Mouse (Mus musculus): ENCODE data around the gene Tsen34.
"Not testable (repeated sequence)": the region's sequence is repeated elsewhere in the genome, so short reads cannot be mapped to it uniquely, and the experiment has no call there.

Gene Tsen34

DNA sequence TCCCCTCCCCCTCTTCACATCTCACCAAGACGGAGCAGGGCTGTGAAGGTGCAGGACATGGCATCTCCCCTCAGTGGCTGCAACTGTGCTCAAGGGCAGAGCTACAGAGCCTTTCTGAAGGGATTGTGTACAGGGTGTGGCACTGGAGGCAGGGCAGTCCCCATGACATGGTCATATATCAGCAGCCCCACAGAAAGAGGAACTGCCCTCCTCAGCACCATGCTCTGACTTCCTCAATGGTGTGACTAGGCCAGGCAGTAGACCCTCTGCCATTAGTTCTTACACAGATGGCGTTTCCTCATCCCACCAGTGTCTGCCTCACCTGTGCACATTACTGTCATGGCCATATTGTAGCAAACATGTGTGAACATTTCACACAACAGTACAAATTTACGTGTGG is 27.6 kb downstream of the Tsen34 start, which contains the start of gene Pirb:
Gene Pirb, minus strand, starts transcription at position 124 of the 400 bp plus-strand sequence.
- not testable (repeated sequence) for DNase-seq (ENCODE audit: low read depth, low spot score)

- DNase-seq (ENCODE audit: low read depth, low spot score) = not testable (repeated sequence)
These were observed 32.8 kb downstream of the Tsen34 start for GRCm38 (mm10) chr7:3725459-3725858.

GRCm38 (mm10) chr7:3732675-3733074 is 40.0 kb downstream of the Tsen34 start:
- not testable (repeated sequence) for DNase-seq (ENCODE audit: low read depth, low spot score)
